Mouse (Mus musculus): ENCODE results near the gene Slc22a20. TPM values are rescaled to one million over a fixed set of nuclear protein-coding genes. Genes with fewer than 3 reads are reported as not detected.

Gene Slc22a20
- polyA plus RNA-seq, 1 experiment from 2014 or later = not detected

GRCm38 (mm10) chr19:5950218-5950617, 35.7 kb downstream of the Slc22a20 start:
- H3K36me3 ChIP-seq (ENCODE audit: control insufficient read depth, insufficient read depth, low read length) = peaks cover 14% of the 10 kb centered on the region
- no peak overlapping the region for H3K4me2 ChIP-seq (ENCODE audit: low read depth, low read length)
- H3K27me3 ChIP-seq (ENCODE audit: control insufficient read depth, insufficient read depth, low read length) = no peaks in the 10 kb centered on the region
- WGBS = 97% methylated on average over 11 of the region's 11 CpGs
- H3K27ac ChIP-seq (ENCODE audit: low read depth, low read length) = no peak overlapping the region
- H3K9me3 ChIP-seq (ENCODE audit: control insufficient read depth, low read length) = no peaks in the 10 kb centered on the region
- H3K4me1 ChIP-seq (ENCODE audit: control insufficient read depth, insufficient read depth, low read length) = no peaks in the 10 kb centered on the region
- H3K9ac ChIP-seq (replicated peaks; ENCODE audit: low read depth, low read length) = no peak overlapping the region
- no peak for ATAC-seq (ENCODE audit: low read depth)
- H3K4me3 ChIP-seq (ENCODE audit: low read depth, low read length) = no peak overlapping the region

- H3K4me3 ChIP-seq (ENCODE audit: low read depth, low read length) = no peak overlapping the region
- no peaks in the 10 kb centered on the region for H3K27me3 ChIP-seq (ENCODE audit: control insufficient read depth, insufficient read depth, low read length)
- H3K9me3 ChIP-seq (ENCODE audit: control insufficient read depth, low read length) = no peaks in the 10 kb centered on the region
- peaks cover 7% of the 10 kb centered on the region; the same call in 1 of the 2 replicates for H3K36me3 ChIP-seq (ENCODE audit: control insufficient read depth, insufficient read depth, low read length)
- ATAC-seq (ENCODE audit: low read depth) = no peak
- H3K4me1 ChIP-seq (ENCODE audit: control insufficient read depth, insufficient read depth, low read length) = no peaks in the 10 kb centered on the region
- H3K9ac ChIP-seq (replicated peaks; ENCODE audit: low read depth, low read length) = no peak overlapping the region
- WGBS = 84% methylated on average over 8 of the region's 8 CpGs
- no peak overlapping the region for H3K27ac ChIP-seq (ENCODE audit: low read depth, low read length)
- no peak overlapping the region for H3K4me2 ChIP-seq (ENCODE audit: low read depth, low read length)
Measured at GRCm38 (mm10) chr19:5945891-5946290, 40.1 kb downstream of the Slc22a20 start.

- Histone ChIP-seq H3K9me3 (ENCODE audit: control insufficient read depth, low read length) (no peaks in the 10 kb centered on the region), H3K36me3 (ENCODE audit: control insufficient read depth, insufficient read depth, low read length) (no peaks in the 10 kb centered on the region), H3K27me3 (ENCODE audit: control insufficient read depth, insufficient read depth, low read length) (no peaks in the 10 kb centered on the region), H3K4me1 (ENCODE audit: control insufficient read depth, insufficient read depth, low read length) (no peaks in the 10 kb centered on the region), H3K4me3 (ENCODE audit: low read depth, low read length) (no peak overlapping the region), H3K27ac (ENCODE audit: low read depth, low read length) (no peak overlapping the region), H3K9ac (replicated peaks; ENCODE audit: low read depth, low read length) (no peak overlapping the region), H3K4me2 (ENCODE audit: low read depth, low read length) (no peak overlapping the region)
- no peak for ATAC-seq (ENCODE audit: low read depth)
- 78% methylated on average over 7 of the region's 7 CpGs for WGBS
Measured at GRCm38 (mm10) chr19:5945027-5945426, 40.9 kb downstream of the Slc22a20 start.

- no peak overlapping the region for H3K4me2 ChIP-seq (ENCODE audit: low read depth, low read length)
- 68% methylated on average over 8 of the region's 8 CpGs for WGBS
- H3K27ac ChIP-seq (ENCODE audit: low read depth, low read length) = no peak overlapping the region
- H3K4me3 ChIP-seq (ENCODE audit: low read depth, low read length) = no peak overlapping the region
- H3K9me3 ChIP-seq (ENCODE audit: control insufficient read depth, low read length) = no peaks in the 10 kb centered on the region
- H3K27me3 ChIP-seq (ENCODE audit: control insufficient read depth, insufficient read depth, low read length) = no peaks in the 10 kb centered on the region
- no peak for ATAC-seq (ENCODE audit: low read depth)
- H3K9ac ChIP-seq (replicated peaks; ENCODE audit: low read depth, low read length) = no peak overlapping the region
- H3K36me3 ChIP-seq (ENCODE audit: control insufficient read depth, insufficient read depth, low read length) = no peaks in the 10 kb centered on the region
- H3K4me1 ChIP-seq (ENCODE audit: control insufficient read depth, insufficient read depth, low read length) = no peaks in the 10 kb centered on the region
Measured at GRCm38 (mm10) chr19:5944145-5944544, 41.8 kb downstream of the Slc22a20 start.

GRCm38 (mm10) chr19:5943404-5943803, 42.5 kb downstream of the Slc22a20 start:
- WGBS = 91% methylated on average over 15 of the region's 15 CpGs
- H3K27ac ChIP-seq (ENCODE audit: low read depth, low read length) = no peak overlapping the region
- no peaks in the 10 kb centered on the region for H3K9me3 ChIP-seq (ENCODE audit: control insufficient read depth, low read length)
- H3K4me1 ChIP-seq (ENCODE audit: control insufficient read depth, insufficient read depth, low read length) = no peaks in the 10 kb centered on the region
- H3K4me2 ChIP-seq (ENCODE audit: low read depth, low read length) = no peak overlapping the region
- H3K36me3 ChIP-seq (ENCODE audit: control insufficient read depth, insufficient read depth, low read length) = no peaks in the 10 kb centered on the region
- no peaks in the 10 kb centered on the region for H3K27me3 ChIP-seq (ENCODE audit: control insufficient read depth, insufficient read depth, low read length)
- no peak overlapping the region for H3K9ac ChIP-seq (replicated peaks; ENCODE audit: low read depth, low read length)
- H3K4me3 ChIP-seq (ENCODE audit: low read depth, low read length) = no peak overlapping the region
- ATAC-seq (ENCODE audit: low read depth) = no peak

- Histone ChIP-seq H3K27ac (ENCODE audit: low read depth, low read length) (no peak overlapping the region), H3K4me3 (ENCODE audit: low read depth, low read length) (no peak overlapping the region), H3K4me1 (ENCODE audit: control insufficient read depth, insufficient read depth, low read length) (peaks cover 2% of the 10 kb centered on the region; the same call in 1 of the 2 replicates), H3K4me2 (ENCODE audit: low read depth, low read length) (no peak overlapping the region), H3K9me3 (ENCODE audit: control insufficient read depth, low read length) (no peaks in the 10 kb centered on the region), H3K9ac (replicated peaks; ENCODE audit: low read depth, low read length) (no peak overlapping the region), H3K36me3 (ENCODE audit: control insufficient read depth, insufficient read depth, low read length) (no peaks in the 10 kb centered on the region), H3K27me3 (ENCODE audit: control insufficient read depth, insufficient read depth, low read length) (no peaks in the 10 kb centered on the region)
- ATAC-seq (ENCODE audit: low read depth) = no peak
- WGBS = 95% methylated on average over 7 of the region's 7 CpGs
Measured at GRCm38 (mm10) chr19:5942581-5942980, 43.4 kb downstream of the Slc22a20 start.

GRCm38 (mm10) chr19:5940656-5941055, 45.3 kb downstream of the Slc22a20 start:
- 94% methylated on average over 10 of the region's 10 CpGs for WGBS
- ATAC-seq (ENCODE audit: low read depth) = no peak
- H3K4me1 ChIP-seq (ENCODE audit: control insufficient read depth, insufficient read depth, low read length) = peaks cover 2% of the 10 kb centered on the region; the same call in 1 of the 2 replicates
- no peak overlapping the region for H3K9ac ChIP-seq (replicated peaks; ENCODE audit: low read depth, low read length)
- 0 out of 2 replicates have a peak overlapping the region, but pooled peaks have one; percentile 28 for H3K27ac ChIP-seq (ENCODE audit: low read depth, low read length)
- no peaks in the 10 kb centered on the region for H3K9me3 ChIP-seq (ENCODE audit: control insufficient read depth, low read length)
- no peak overlapping the region for H3K4me2 ChIP-seq (ENCODE audit: low read depth, low read length)
- no peaks in the 10 kb centered on the region for H3K27me3 ChIP-seq (ENCODE audit: control insufficient read depth, insufficient read depth, low read length)
- no peaks in the 10 kb centered on the region for H3K36me3 ChIP-seq (ENCODE audit: control insufficient read depth, insufficient read depth, low read length)
- H3K4me3 ChIP-seq (ENCODE audit: low read depth, low read length) = no peak overlapping the region

- no peak for ATAC-seq (ENCODE audit: low read depth)
- peak overlapping the region; percentile 18; the same call in 1 of the 2 replicates for H3K27ac ChIP-seq (ENCODE audit: low read depth, low read length)
- no peaks in the 10 kb centered on the region for H3K9me3 ChIP-seq (ENCODE audit: control insufficient read depth, low read length)
- no peak overlapping the region for H3K4me2 ChIP-seq (ENCODE audit: low read depth, low read length)
- no peak overlapping the region for H3K9ac ChIP-seq (replicated peaks; ENCODE audit: low read depth, low read length)
- H3K4me3 ChIP-seq (ENCODE audit: low read depth, low read length) = no peak overlapping the region
- WGBS = 62% methylated on average over 4 of the region's 4 CpGs
- H3K4me1 ChIP-seq (ENCODE audit: control insufficient read depth, insufficient read depth, low read length) = peaks cover 2% of the 10 kb centered on the region; the same call in 1 of the 2 replicates
- no peaks in the 10 kb centered on the region for H3K27me3 ChIP-seq (ENCODE audit: control insufficient read depth, insufficient read depth, low read length)
- no peaks in the 10 kb centered on the region for H3K36me3 ChIP-seq (ENCODE audit: control insufficient read depth, insufficient read depth, low read length)
Measured at GRCm38 (mm10) chr19:5940173-5940572, 45.8 kb downstream of the Slc22a20 start.

GRCm38 (mm10) chr19:5939715-5940114, 46.2 kb downstream of the Slc22a20 start:
- Histone ChIP-seq H3K27ac (ENCODE audit: low read depth, low read length) (peak overlapping the region; percentile 18; the same call in 1 of the 2 replicates), H3K9ac (replicated peaks; ENCODE audit: low read depth, low read length) (no peak overlapping the region), H3K9me3 (ENCODE audit: control insufficient read depth, low read length) (no peaks in the 10 kb centered on the region), H3K36me3 (ENCODE audit: control insufficient read depth, insufficient read depth, low read length) (no peaks in the 10 kb centered on the region), H3K4me2 (ENCODE audit: low read depth, low read length) (no peak overlapping the region), H3K4me1 (ENCODE audit: control insufficient read depth, insufficient read depth, low read length) (peaks cover 2% of the 10 kb centered on the region; the same call in 1 of the 2 replicates), H3K4me3 (ENCODE audit: low read depth, low read length) (no peak overlapping the region), H3K27me3 (ENCODE audit: control insufficient read depth, insufficient read depth, low read length) (no peaks in the 10 kb centered on the region)
- no peak for ATAC-seq (ENCODE audit: low read depth)
- 70% methylated on average over 5 of the region's 5 CpGs for WGBS

Measured in neural tube, embryonic 14.5 days (tissue).